Mouse (Mus musculus) heart, embryonic 10.5 days (tissue): ENCODE measurements around the gene Smyd4. TPM values are rescaled to one million over a fixed set of nuclear protein-coding genes. Genes with fewer than 3 reads are reported as not detected.
A peak's percentile ranks its signal among the peaks of the same experiment; 100 is the strongest.

Experiments used
- DNase-seq: peaks from one replicate; pipeline ENCODE4 v3.0.0-alpha.2; 2017; ENCODE audit warnings: low spot score
- H3K27ac ChIP-seq: fragments of 300-500 bp; sonication (generic); 2 replicates; pipeline ENCODE4 v1.5.1; 2016; ENCODE audit warnings: mild to moderate bottlenecking
- H3K27me3 ChIP-seq: fragments of 300-500 bp; sonication (generic); 2 replicates; pipeline ENCODE4 v1.6.1; 2016; ENCODE audit warnings: mild to moderate bottlenecking; ENCODE audit not compliant: poor library complexity, insufficient read depth, severe bottlenecking
- H3K36me3 ChIP-seq: fragments of 300-500 bp; sonication (generic); 2 replicates; pipeline ENCODE4 v1.6.1; 2016; ENCODE audit warnings: mild to moderate bottlenecking, moderate library complexity
- H3K4me1 ChIP-seq: fragments of 300-500 bp; sonication (generic); 2 replicates; pipeline ENCODE4 v1.6.1; 2016; ENCODE audit warnings: mild to moderate bottlenecking
- H3K4me3 ChIP-seq: fragments of 300-500 bp; sonication (generic); 2 replicates; pipeline ENCODE4 v1.5.1; 2016; ENCODE audit warnings: mild to moderate bottlenecking, moderate library complexity
- H3K9me3 ChIP-seq: fragments of 300-500 bp; sonication (generic); 2 replicates; pipeline ENCODE4 v1.6.1; 2016; ENCODE audit warnings: mild to moderate bottlenecking, moderate library complexity
- WGBS: fragments of 180-500 bp; shearing (Covaris S2); methylation state at CpG from one replicate; pipeline ENCODE4 v1.1.7; 2016; 5-methylcytosine and 5-hydroxymethylcytosine counted together
- polyA plus RNA-seq: library from polyadenylated mRNA; unstranded; fragments of >200 nt; fragmentation: Nextera tagmentation; extraction: Ambion mirVana; gene quantifications from 2 replicates; pipeline ENCODE4 v1.2.1, GENCODE M21; 2016

The Smyd4 gene
- polyA plus RNA-seq, 1 experiment from 2014 or later: 13.6 TPM

DNA sequence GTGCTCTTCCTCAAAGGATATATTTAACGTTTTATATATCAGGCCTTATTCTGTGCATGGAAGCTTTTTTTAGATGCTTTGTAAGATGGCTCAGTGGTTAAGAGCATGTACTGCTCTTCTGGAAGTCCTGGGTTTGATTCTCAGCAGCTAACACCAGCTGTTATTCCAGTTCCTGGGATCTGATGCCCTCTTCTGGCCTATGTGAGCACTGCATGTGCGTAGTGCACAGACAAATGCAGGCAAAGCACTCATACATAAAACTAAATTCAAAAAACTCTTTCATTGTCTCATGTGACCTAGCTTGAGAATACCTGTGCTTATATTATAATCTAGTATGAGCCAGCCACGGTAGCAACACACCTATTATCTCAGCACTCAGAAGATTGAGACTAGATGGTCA is 58.6 kb downstream of the Smyd4 start:
- peaks cover 35% of the 10 kb centered on the region for H3K36me3 ChIP-seq
- H3K27ac ChIP-seq: no peak overlapping the region
- no peaks in the 10 kb centered on the region for H3K27me3 ChIP-seq
- peaks cover 24% of the 10 kb centered on the region for H3K4me1 ChIP-seq
- DNase-seq: no peak
- H3K9me3 ChIP-seq: no peaks in the 10 kb centered on the region
- WGBS: 37% methylated on average over 3 of the region's 3 CpGs
- no peak overlapping the region for H3K4me3 ChIP-seq

GRCm38 (mm10) chr11:75409679-75410575 is 61.7 kb downstream of the Smyd4 start:
- Histone ChIP-seq H3K4me3 (no peak overlapping the region), H3K36me3 (peaks cover 57% of the 10 kb centered on the region)

GRCm38 (mm10) chr11:75410591-75410990 is 62.4 kb downstream of the Smyd4 start:
- no peaks in the 10 kb centered on the region for H3K27me3 ChIP-seq
- peak; percentile 73 for DNase-seq
- H3K4me1 ChIP-seq: peaks cover 9% of the 10 kb centered on the region
- WGBS: 87% methylated on average over 7 of the region's 7 CpGs
- H3K9me3 ChIP-seq: no peaks in the 10 kb centered on the region
- no peak overlapping the region for H3K27ac ChIP-seq
- no peak overlapping the region for H3K4me3 ChIP-seq
- H3K36me3 ChIP-seq: peaks cover 63% of the 10 kb centered on the region

More at GRCm38 (mm10) chr11:75409679-75410575, 61.7 kb downstream of the Smyd4 start:
- WGBS: 72% methylated on average over 17 of the region's 17 CpGs
- no peaks in the 10 kb centered on the region for H3K9me3 ChIP-seq
- no peak overlapping the region for H3K27ac ChIP-seq
- DNase-seq: peak; percentile 66
- H3K27me3 ChIP-seq: no peaks in the 10 kb centered on the region
- H3K4me1 ChIP-seq: peaks cover 5% of the 10 kb centered on the region

- Histone ChIP-seq H3K27ac (no peak overlapping the region), H3K9me3 (no peaks in the 10 kb centered on the region), H3K4me1 (peaks cover 5% of the 10 kb centered on the region), H3K27me3 (no peaks in the 10 kb centered on the region), H3K4me3 (no peak overlapping the region), H3K36me3 (peaks cover 47% of the 10 kb centered on the region)
- DNase-seq: no peak
- WGBS: 50% methylated on average over 7 of the region's 7 CpGs
These were observed 66.9 kb downstream of the Smyd4 start for GRCm38 (mm10) chr11:75415096-75415495.

DNA sequence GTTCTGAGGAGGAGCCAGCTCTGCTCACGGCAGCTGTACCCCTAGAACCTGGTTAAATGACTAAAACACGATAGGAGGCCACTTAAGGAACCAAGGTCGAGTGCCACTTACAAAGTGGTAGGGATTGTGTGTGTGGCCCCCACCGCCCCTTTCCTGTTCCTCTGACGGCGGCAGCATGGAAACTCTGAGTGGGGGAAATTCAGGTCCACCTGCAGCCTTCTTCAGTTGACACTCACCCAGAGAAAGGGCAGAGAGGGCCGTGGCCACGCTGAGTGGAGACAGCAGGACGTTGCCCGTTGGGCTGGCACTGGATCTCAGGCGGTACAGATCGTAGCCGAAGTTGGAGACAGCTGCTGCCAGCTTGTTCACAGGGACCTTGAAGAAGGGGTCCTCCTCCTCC is 67.8 kb downstream of the Smyd4 start:
- Histone ChIP-seq H3K27me3 (no peaks in the 10 kb centered on the region), H3K4me1 (peaks cover 9% of the 10 kb centered on the region), H3K4me3 (no peak overlapping the region), H3K9me3 (no peaks in the 10 kb centered on the region), H3K27ac (no peak overlapping the region), H3K36me3 (peaks cover 38% of the 10 kb centered on the region)
- no peak for DNase-seq
- 81% methylated on average over 13 of the region's 13 CpGs for WGBS

DNA sequence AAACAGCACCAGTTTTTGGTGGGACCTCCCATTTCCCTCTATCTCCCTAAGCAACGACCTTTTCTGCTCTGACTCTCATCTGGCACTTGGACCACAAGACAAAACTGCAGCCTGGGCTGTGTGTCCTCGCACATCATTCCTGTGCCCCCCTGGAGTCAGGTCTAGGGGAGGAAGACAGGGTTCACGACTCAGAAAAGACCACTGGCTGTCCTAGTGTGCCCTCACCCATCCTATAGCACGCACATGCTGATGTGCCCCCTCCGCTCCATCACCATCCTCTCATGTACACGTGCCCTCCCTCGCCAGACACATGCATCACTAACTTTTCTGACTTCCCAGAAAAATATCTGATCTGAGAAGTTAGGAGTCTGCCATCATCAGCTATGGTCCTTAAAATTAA is 71.8 kb downstream of the Smyd4 start:
- DNase-seq: no peak
- H3K9me3 ChIP-seq: no peaks in the 10 kb centered on the region
- no peaks in the 10 kb centered on the region for H3K27me3 ChIP-seq
- H3K36me3 ChIP-seq: peaks cover 11% of the 10 kb centered on the region
- 81% methylated on average over 7 of the region's 7 CpGs for WGBS
- H3K4me1 ChIP-seq: peaks cover 28% of the 10 kb centered on the region
- no peak overlapping the region for H3K27ac ChIP-seq
- H3K4me3 ChIP-seq: no peak overlapping the region

DNA sequence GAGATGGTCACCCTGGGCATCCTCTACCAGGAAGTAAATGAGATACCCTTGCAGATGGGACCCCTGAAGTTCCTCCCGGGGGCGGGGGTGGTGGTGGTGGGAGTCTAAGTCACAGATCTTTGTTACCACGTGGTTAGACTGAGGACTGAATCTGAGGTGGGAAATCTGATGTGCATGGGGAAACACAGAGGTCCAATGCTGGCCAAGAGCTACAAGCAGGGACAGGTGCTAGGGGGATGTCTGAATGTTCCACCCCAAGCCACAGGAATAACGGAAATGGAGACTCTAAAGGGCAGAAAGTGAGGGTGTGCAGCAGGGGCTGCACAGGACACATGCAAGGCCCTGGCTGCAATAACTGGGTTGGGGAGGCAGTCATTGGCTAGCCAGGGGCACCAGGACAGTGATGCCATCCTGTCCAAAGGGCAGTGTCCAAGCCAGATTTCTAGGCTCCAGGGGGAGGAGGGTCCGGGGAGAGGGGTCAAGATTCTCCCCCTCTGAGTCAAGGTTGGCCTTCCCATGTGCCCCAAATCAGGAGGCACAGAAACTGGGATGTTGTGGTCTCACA is 72.7 kb downstream of the Smyd4 start:
- peak overlapping the region; percentile 72 for H3K27ac ChIP-seq

GRCm38 (mm10) chr11:75421375-75422012 is 73.3 kb downstream of the Smyd4 start:
- peak overlapping the region; percentile 51 for H3K4me3 ChIP-seq
- peak overlapping the region; percentile 72 for H3K27ac ChIP-seq
- no peak for DNase-seq
- H3K4me1 ChIP-seq: peaks cover 25% of the 10 kb centered on the region
- peaks cover 5% of the 10 kb centered on the region; the same call in 1 of the 2 replicates for H3K36me3 ChIP-seq
- WGBS: 43% methylated on average over 6 of the region's 6 CpGs
- H3K9me3 ChIP-seq: no peaks in the 10 kb centered on the region
- no peaks in the 10 kb centered on the region for H3K27me3 ChIP-seq

More for the DNA sequence above, 72.7 kb downstream of the Smyd4 start:
- Histone ChIP-seq H3K4me1 (peaks cover 25% of the 10 kb centered on the region), H3K4me3 (peak overlapping the region; percentile 51; the same call in 1 of the 2 replicates), H3K36me3 (peaks cover 5% of the 10 kb centered on the region; the same call in 1 of the 2 replicates), H3K27me3 (no peaks in the 10 kb centered on the region), H3K9me3 (no peaks in the 10 kb centered on the region)
- 63% methylated on average over 5 of the region's 5 CpGs for WGBS
- no peak for DNase-seq

- no peaks in the 10 kb centered on the region for H3K9me3 ChIP-seq
- H3K27ac ChIP-seq: peak within 1 kb of the TSS; percentile 72
- DNase-seq: no peak
- peak within 1 kb of the TSS; percentile 51 for H3K4me3 ChIP-seq
- H3K27me3 ChIP-seq: no peaks in the 10 kb centered on the region
- peaks cover 5% of the 10 kb centered on the region; the same call in 1 of the 2 replicates for H3K36me3 ChIP-seq
- WGBS: 45% methylated on average over 10 of the region's 10 CpGs
- peaks cover 25% of the 10 kb centered on the region for H3K4me1 ChIP-seq
These were observed 74.0 kb downstream of the Smyd4 start, which contains the start of gene Serpinf1 for GRCm38 (mm10) chr11:75422013-75422792. TSS of gene Serpinf1 (minus strand) at chr11:75422701.

- DNase-seq: no peak
- 0 out of 2 replicates have a peak overlapping the region, but pooled peaks have one; percentile 72 for H3K27ac ChIP-seq
- WGBS: 84% methylated on average over 3 of the region's 3 CpGs
These were observed 74.9 kb downstream of the Smyd4 start for GRCm38 (mm10) chr11:75423091-75423490.

GRCm38 (mm10) chr11:75424033-75424432 is 75.8 kb downstream of the Smyd4 start:
- Histone ChIP-seq H3K9me3 (no peaks in the 10 kb centered on the region), H3K4me1 (peaks cover 25% of the 10 kb centered on the region), H3K27me3 (no peaks in the 10 kb centered on the region), H3K36me3 (no peaks in the 10 kb centered on the region), H3K4me3 (no peak overlapping the region), H3K27ac (no peak overlapping the region)
- WGBS: 88% methylated on average over 9 of the region's 9 CpGs
- DNase-seq: no peak

More at GRCm38 (mm10) chr11:75423091-75423490, 74.9 kb downstream of the Smyd4 start:
- Histone ChIP-seq H3K9me3 (no peaks in the 10 kb centered on the region), H3K27me3 (no peaks in the 10 kb centered on the region), H3K4me1 (peaks cover 25% of the 10 kb centered on the region), H3K4me3 (no peak overlapping the region), H3K36me3 (no peaks in the 10 kb centered on the region)

GRCm38 (mm10) chr11:75424459-75424858 is 76.2 kb downstream of the Smyd4 start:
- DNase-seq: no peak
- WGBS: 92% methylated on average over 3 of the region's 3 CpGs
- Histone ChIP-seq H3K36me3 (no peaks in the 10 kb centered on the region), H3K4me1 (peaks cover 25% of the 10 kb centered on the region), H3K27ac (no peak overlapping the region), H3K4me3 (no peak overlapping the region), H3K9me3 (no peaks in the 10 kb centered on the region), H3K27me3 (no peaks in the 10 kb centered on the region)
